Mouse (Mus musculus) midbrain, postnatal 0 days (tissue): ENCODE measurements around the gene Deup1. TPM values are rescaled to one million over a fixed set of nuclear protein-coding genes. Genes with fewer than 3 reads are reported as not detected.
A peak's percentile ranks its signal among the peaks of the same experiment; 100 is the strongest.

Experiments
- ATAC-seq: fragments of 200-750 bp; cut with Nextera tagmentation; 2 replicates; pipeline ENCODE4 v1.8.0; 2017; ENCODE audit warnings: moderate number of reproducible peaks, mild to moderate bottlenecking, moderate TSS enrichment, moderate library complexity; ENCODE audit not compliant: low FRiP score
- DNase-seq: peaks from one replicate; pipeline ENCODE4 v3.0.0-alpha.2; 2015; ENCODE audit warnings: low spot score
- H3K27ac ChIP-seq: fragments of 300-500 bp; sonication (generic); 2 replicates; pipeline ENCODE4 v1.5.1; 2014; ENCODE audit warnings: low read depth, mild to moderate bottlenecking, low read length, mixed read lengths
- H3K27me3 ChIP-seq: fragments of 300-500 bp; sonication (generic); 2 replicates; pipeline ENCODE4 v1.6.1; 2014; ENCODE audit warnings: low read length, control low read depth, mixed read lengths; ENCODE audit not compliant: insufficient read depth
- H3K36me3 ChIP-seq: fragments of 300-500 bp; sonication (generic); 2 replicates; pipeline ENCODE4 v1.6.1; 2014; ENCODE audit warnings: low read length, control low read depth, mixed read lengths; ENCODE audit not compliant: insufficient read depth
- H3K4me1 ChIP-seq: fragments of 300-500 bp; sonication (generic); 2 replicates; pipeline ENCODE4 v1.6.1; 2014; ENCODE audit warnings: mild to moderate bottlenecking, control low read depth, antibody characterized with exemption, low read length, mixed read lengths; ENCODE audit not compliant: insufficient read depth
- H3K4me2 ChIP-seq: fragments of 300-500 bp; sonication (generic); 2 replicates; pipeline ENCODE4 v1.6.1; 2014; ENCODE audit warnings: low read depth, mild to moderate bottlenecking, low read length, mixed read lengths; ENCODE audit not compliant: poor library complexity, severe bottlenecking
- H3K4me3 ChIP-seq: fragments of 300-500 bp; sonication (generic); 2 replicates; pipeline ENCODE4 v1.5.1; 2014; ENCODE audit warnings: low read depth, mild to moderate bottlenecking, low read length, moderate library complexity
- H3K9ac ChIP-seq: fragments of 300-500 bp; sonication (generic); replicated peaks from 2 replicates; pipeline ENCODE4 v1.6.1; 2014; ENCODE audit warnings: mild to moderate bottlenecking, low read length, moderate library complexity, mixed read lengths; ENCODE audit not compliant: poor library complexity, severe bottlenecking
- H3K9me3 ChIP-seq: fragments of 300-500 bp; sonication (generic); 2 replicates; pipeline ENCODE4 v1.6.1; 2016; ENCODE audit warnings: low read length, control low read depth
- CTCF ChIP-seq: IDR thresholded peaks from 2 replicates; pipeline ENCODE4 v1.5.1; 2016; ENCODE audit warnings: antibody characterized with exemption, mild to moderate bottlenecking
- WGBS: fragments of 180-500 bp; shearing (Covaris S2); extraction: QIAGEN DNeasy Blood & Tissue Kit; methylation state at CpG from one replicate; pipeline ENCODE4 v1.1.7; 2014; 5-methylcytosine and 5-hydroxymethylcytosine counted together
- polyA plus RNA-seq: library from polyadenylated mRNA; unstranded; fragments of >200 nt; fragmentation: Nextera tagmentation; extraction: Ambion mirVana; gene quantifications from 2 replicates; pipeline ENCODE4 v1.2.1, GENCODE M21; 2015
- total RNA-seq: library from RNA; depleted of rRNA; stranded (reverse); fragments of >200 nt; gene quantifications from 2 replicates; pipeline ENCODE4 v1.2.3, GENCODE M21; 2014

Gene Deup1
- total and polyA plus RNA-seq, 2 experiments from 2014 or later, result 2.4 to 2.7 TPM

GRCm38 (mm10) chr9:15526539-15526938 is 101.2 kb downstream of the Deup1 start:
- ATAC-seq, result no peak
- H3K36me3 ChIP-seq, result no peaks in the 10 kb centered on the region
- H3K4me2 ChIP-seq, result no peak overlapping the region
- H3K4me1 ChIP-seq, result no peaks in the 10 kb centered on the region
- H3K27me3 ChIP-seq, result no peaks in the 10 kb centered on the region
- no peak for DNase-seq
- no peak overlapping the region for H3K9ac ChIP-seq
- no peaks in the 10 kb centered on the region for H3K9me3 ChIP-seq
- 77% methylated on average over 7 of the region's 7 CpGs for WGBS
- TF ChIP-seq CTCF, result no peak
- H3K27ac ChIP-seq, result no peak overlapping the region
- no peak overlapping the region for H3K4me3 ChIP-seq

DNA sequence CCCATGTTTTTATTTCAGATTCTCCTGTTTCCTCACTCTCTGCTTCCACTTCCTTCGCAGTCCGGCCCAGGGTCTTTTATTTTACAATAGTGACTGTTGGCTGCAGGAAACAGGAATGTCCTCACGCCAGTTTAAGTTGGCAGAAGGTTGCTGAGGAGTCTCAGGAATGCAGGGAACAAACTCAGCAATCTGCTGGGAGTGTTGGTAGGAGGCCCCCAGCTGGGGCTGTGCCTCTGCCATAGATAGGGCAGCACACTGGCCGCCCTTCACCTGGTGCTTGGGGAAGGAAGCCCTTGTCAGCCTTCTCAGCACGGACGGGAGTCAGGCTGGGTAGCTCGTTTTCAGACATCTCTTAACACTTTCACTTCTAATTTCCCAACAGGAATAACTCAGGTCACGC is 102.5 kb downstream of the Deup1 start:
- no peaks in the 10 kb centered on the region for H3K36me3 ChIP-seq
- DNase-seq (no peak), ATAC-seq (no peak)
- H3K4me3 ChIP-seq, result no peak overlapping the region
- H3K4me2 ChIP-seq, result no peak overlapping the region
- no peaks in the 10 kb centered on the region for H3K27me3 ChIP-seq
- H3K9me3 ChIP-seq, result no peaks in the 10 kb centered on the region
- H3K9ac ChIP-seq, result no peak overlapping the region
- WGBS, result 78% methylated on average over 8 of the region's 8 CpGs
- TF ChIP-seq CTCF, result no peak
- no peak overlapping the region for H3K27ac ChIP-seq
- no peaks in the 10 kb centered on the region for H3K4me1 ChIP-seq

DNA sequence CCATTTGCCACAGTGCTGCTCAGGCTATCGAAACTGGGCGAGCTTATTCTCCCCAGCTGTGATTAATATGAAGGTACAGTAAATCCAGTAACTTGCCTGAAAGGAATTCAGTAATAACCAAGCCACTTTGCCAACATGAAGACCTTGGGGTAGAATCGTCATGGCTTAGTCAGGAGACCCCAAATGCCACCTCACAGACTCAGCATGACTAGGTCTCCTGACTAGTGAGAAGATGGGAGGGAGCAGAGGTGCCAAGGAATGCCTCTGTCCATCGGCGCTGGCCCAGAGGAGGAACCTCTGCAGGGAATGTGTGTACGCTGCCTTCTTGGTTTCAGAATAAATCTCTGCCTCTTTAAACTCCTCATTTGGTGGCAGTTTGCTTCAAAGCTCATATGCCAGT is 104.1 kb downstream of the Deup1 start:
- ATAC-seq (no peak), DNase-seq (no peak)
- H3K9me3 ChIP-seq, result no peaks in the 10 kb centered on the region
- no peaks in the 10 kb centered on the region for H3K4me1 ChIP-seq
- no peak overlapping the region for H3K9ac ChIP-seq
- H3K4me2 ChIP-seq, result no peak overlapping the region
- no peaks in the 10 kb centered on the region for H3K27me3 ChIP-seq
- no peak overlapping the region for H3K27ac ChIP-seq
- no peak for TF ChIP-seq CTCF
- H3K36me3 ChIP-seq, result no peaks in the 10 kb centered on the region
- H3K4me3 ChIP-seq, result no peak overlapping the region
- WGBS, result 83% methylated on average over 6 of the region's 6 CpGs

DNA sequence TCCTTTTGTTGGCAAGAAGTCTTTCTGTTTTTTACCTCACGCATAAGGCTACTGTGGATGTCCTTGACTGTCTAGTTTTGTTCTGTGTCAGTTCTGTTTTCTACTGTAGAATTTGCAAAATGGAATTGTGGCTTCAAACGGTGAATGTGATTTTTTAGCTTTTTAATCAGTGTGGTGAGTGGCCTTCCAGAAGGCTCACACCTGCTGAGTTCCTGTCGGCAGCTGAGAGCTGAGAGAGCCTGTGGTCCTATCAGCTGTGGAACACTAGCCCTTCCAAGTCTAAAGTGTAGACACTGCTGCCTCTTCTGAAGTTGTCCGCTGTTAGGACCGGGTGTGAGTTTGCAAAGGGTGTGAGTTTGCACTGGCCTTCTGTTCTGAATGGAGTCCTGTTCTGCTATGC is 104.8 kb downstream of the Deup1 start:
- Histone ChIP-seq H3K4me2 (no peak overlapping the region), H3K4me1 (no peaks in the 10 kb centered on the region), H3K9me3 (no peaks in the 10 kb centered on the region), H3K36me3 (no peaks in the 10 kb centered on the region), H3K9ac (no peak overlapping the region), H3K27me3 (no peaks in the 10 kb centered on the region), H3K4me3 (no peak overlapping the region), H3K27ac (no peak overlapping the region)
- no peak for TF ChIP-seq CTCF
- 66% methylated on average over 5 of the region's 5 CpGs for WGBS
- ATAC-seq, result no peak
- DNase-seq, result no peak

- no peak for ATAC-seq
- Histone ChIP-seq H3K36me3 (no peaks in the 10 kb centered on the region), H3K9ac (no peak overlapping the region), H3K4me1 (no peaks in the 10 kb centered on the region), H3K9me3 (no peaks in the 10 kb centered on the region), H3K27me3 (no peaks in the 10 kb centered on the region), H3K4me2 (no peak overlapping the region), H3K27ac (no peak overlapping the region), H3K4me3 (no peak overlapping the region)
- DNase-seq, result peak; percentile 36
- no peak for TF ChIP-seq CTCF
- WGBS, result 93% methylated on average over 10 of the region's 10 CpGs
Observed at GRCm38 (mm10) chr9:15522348-15522747, 105.4 kb downstream of the Deup1 start.

DNA sequence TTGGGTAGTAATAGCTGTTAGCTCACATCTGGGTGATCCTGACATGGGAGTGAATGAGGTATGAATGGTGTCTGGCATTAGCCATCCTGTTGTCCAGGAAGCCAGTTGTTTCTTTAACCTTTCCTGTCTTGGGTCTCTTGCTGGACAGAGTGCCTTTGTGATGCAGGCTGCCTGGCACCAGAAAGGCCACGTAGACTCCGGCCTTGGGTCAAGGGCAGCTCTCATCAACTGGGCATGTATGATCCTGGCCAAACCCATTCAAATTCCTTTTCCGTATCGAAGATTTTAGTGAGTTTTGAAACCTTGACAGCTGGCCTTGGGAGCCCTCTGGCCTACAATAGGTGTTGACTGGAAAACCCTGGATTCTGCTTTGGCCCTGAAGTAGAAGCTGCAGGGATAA is 109.8 kb downstream of the Deup1 start:
- Histone ChIP-seq H3K4me1 (no peaks in the 10 kb centered on the region), H3K4me2 (no peak overlapping the region), H3K36me3 (no peaks in the 10 kb centered on the region), H3K27ac (no peak overlapping the region), H3K4me3 (no peak overlapping the region), H3K27me3 (no peaks in the 10 kb centered on the region), H3K9ac (no peak overlapping the region), H3K9me3 (no peaks in the 10 kb centered on the region)
- TF ChIP-seq CTCF, result no peak
- WGBS, result 95% methylated on average over 4 of the region's 4 CpGs
- no peak for ATAC-seq
- DNase-seq, result no peak
